Mouse (Mus musculus): ENCODE measurements at regions not wholly inside any gene's neighbourhood (a gene's known extent, or its start where the extent isn't known, plus 50 kb on each side); places are given as distances from the start of the nearest gene placed in this dataset.

DNA sequence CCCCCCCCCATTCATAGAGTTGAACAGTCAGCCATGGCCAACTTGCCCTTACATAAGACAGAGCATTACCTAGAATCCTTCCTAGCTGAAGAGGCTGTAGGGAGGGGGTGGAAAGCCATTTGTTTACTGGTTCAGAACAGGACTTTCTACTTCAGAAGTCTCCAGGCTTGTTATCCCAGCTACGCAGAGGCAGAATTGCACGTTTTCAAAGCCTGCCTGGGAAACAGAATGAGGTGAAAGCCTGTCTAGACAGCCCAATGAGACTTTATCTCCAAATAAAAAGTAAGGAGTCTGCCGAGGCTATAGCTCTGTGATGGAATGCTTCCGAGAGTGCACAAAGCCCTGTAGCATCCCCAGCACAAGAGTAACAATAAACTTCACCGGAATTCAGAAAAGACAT lies 71.1 kb upstream of the Irf2bp2 start:
- H3K9ac ChIP-seq (ENCODE audit: low read depth, low read length): no peak overlapping the region
- WGBS (ENCODE audit: insufficient replicate concordance): 63% methylated on average over 5 of the region's 5 CpGs
- H3K36me3 ChIP-seq (ENCODE audit: control insufficient read depth, insufficient read depth, low read length): no peaks in the 10 kb centered on the region
- H3K27ac ChIP-seq (ENCODE audit: low read depth, low read length): peak overlapping the region; percentile 98; the same call in 1 of the 2 replicates
- H3K27me3 ChIP-seq (ENCODE audit: control insufficient read depth, insufficient read depth, low read length): no peaks in the 10 kb centered on the region
- no peaks in the 10 kb centered on the region for H3K9me3 ChIP-seq (replicated peaks; ENCODE audit: control insufficient read depth, low read length)
- H3K4me1 ChIP-seq (ENCODE audit: control insufficient read depth, insufficient read depth, low read length): peaks cover 70% of the 10 kb centered on the region
- no peak overlapping the region for H3K4me2 ChIP-seq
- no peak overlapping the region for H3K4me3 ChIP-seq (ENCODE audit: low read depth, low read length)
- no peak for ATAC-seq (replicated peaks; ENCODE audit: insufficient number of reproducible peaks, low FRiP score, low TSS enrichment)

DNA sequence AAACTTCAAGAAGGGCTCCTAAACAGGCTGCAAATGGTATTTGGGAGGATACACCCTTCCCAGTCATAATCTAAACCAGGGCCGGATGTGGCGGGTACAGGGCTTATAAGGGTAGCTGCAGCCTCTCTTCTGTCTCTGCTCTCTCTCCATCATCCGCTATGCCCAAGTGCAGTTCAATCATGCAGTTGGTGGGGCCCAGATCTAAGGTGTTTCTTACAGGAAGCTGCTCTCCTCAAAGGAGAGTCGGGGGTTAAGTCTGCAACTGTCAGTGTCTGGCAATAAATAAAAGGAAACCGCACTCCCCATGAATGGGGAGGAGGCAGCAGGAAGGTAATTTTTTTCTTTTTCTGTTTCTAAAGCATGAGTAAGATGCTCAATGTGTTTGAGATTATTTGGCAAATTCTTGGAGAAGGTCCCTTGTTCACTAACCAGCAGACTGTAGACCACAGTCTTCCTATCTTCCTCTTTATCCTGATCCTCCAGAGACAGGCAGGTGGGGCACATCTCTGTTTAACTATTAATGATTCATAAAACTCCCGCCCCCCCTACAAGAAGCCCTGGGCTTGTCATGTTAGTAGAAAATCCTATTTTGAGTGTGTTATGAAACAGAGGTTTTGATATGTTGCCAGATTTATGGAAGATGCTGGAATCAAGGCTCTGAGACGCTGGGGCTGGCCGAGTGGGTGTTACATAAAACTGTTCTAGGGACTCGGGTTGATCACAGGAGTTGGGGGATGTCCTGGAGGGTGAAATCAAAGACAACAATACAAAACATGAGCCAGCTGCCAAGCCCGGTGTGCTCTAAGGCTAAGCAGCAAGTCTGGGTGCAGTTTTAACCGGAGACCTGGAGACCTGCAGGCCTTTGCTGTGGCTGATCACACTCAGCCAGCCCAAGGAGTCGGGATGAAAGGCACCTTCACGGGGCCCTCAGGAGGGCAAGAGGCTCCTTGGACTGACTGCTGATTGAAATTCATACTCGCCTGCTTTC lies 69.3 kb upstream of the Irf2bp2 start:
- no peak for ATAC-seq (replicated peaks; ENCODE audit: insufficient number of reproducible peaks, low FRiP score, low TSS enrichment)
- Histone ChIP-seq H3K27me3 (ENCODE audit: control insufficient read depth, insufficient read depth, low read length) (no peaks in the 10 kb centered on the region), H3K9me3 (replicated peaks; ENCODE audit: control insufficient read depth, low read length) (no peaks in the 10 kb centered on the region), H3K4me1 (ENCODE audit: control insufficient read depth, insufficient read depth, low read length) (peaks cover 64% of the 10 kb centered on the region), H3K4me2 (no peak overlapping the region), H3K9ac (ENCODE audit: low read depth, low read length) (peak overlapping the region; percentile 39; the same call in 1 of the 2 replicates), H3K4me3 (ENCODE audit: low read depth, low read length) (no peak overlapping the region), H3K36me3 (ENCODE audit: control insufficient read depth, insufficient read depth, low read length) (no peaks in the 10 kb centered on the region), H3K27ac (ENCODE audit: low read depth, low read length) (peak overlapping the region; percentile 75)
- WGBS (ENCODE audit: insufficient replicate concordance): 47% methylated on average over 14 of the region's 14 CpGs

DNA sequence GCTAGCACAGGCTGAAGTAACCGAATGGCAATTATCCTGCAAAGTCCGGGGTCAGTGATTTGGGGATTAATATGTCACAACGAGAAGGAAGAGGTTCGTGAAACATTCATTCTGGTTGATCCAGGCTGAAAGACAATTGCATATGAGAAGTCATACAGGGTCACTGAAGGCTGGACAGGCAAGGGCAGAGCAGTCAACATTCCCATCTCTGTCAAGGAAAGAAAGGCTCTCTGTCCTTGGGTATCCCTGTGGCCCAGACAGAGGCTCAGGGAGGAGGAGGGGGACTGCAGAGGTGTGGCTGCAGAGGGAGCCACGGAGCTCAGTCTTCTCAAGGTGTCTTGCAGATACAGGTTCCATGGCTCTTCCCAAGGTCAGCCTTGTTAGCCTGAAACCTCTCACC lies 68.4 kb upstream of the Irf2bp2 start:
- WGBS (ENCODE audit: insufficient replicate concordance): 56% methylated on average over 5 of the region's 5 CpGs
- H3K9ac ChIP-seq (ENCODE audit: low read depth, low read length): peak overlapping the region; percentile 36; the same call in 1 of the 2 replicates
- H3K4me2 ChIP-seq: no peak overlapping the region
- peak overlapping the region; percentile 75 for H3K27ac ChIP-seq (ENCODE audit: low read depth, low read length)
- no peak overlapping the region for H3K4me3 ChIP-seq (ENCODE audit: low read depth, low read length)
- no peaks in the 10 kb centered on the region for H3K9me3 ChIP-seq (replicated peaks; ENCODE audit: control insufficient read depth, low read length)
- no peaks in the 10 kb centered on the region for H3K36me3 ChIP-seq (ENCODE audit: control insufficient read depth, insufficient read depth, low read length)
- H3K4me1 ChIP-seq (ENCODE audit: control insufficient read depth, insufficient read depth, low read length): peaks cover 55% of the 10 kb centered on the region
- ATAC-seq (replicated peaks; ENCODE audit: insufficient number of reproducible peaks, low FRiP score, low TSS enrichment): no peak
- no peaks in the 10 kb centered on the region for H3K27me3 ChIP-seq (ENCODE audit: control insufficient read depth, insufficient read depth, low read length)

- H3K9ac ChIP-seq (ENCODE audit: low read depth, low read length): peak overlapping the region; percentile 55
- no peak overlapping the region for H3K4me3 ChIP-seq (ENCODE audit: low read depth, low read length)
- H3K27ac ChIP-seq (ENCODE audit: low read depth, low read length): peak overlapping the region; percentile 75
- 36% methylated on average over 14 of the region's 14 CpGs for WGBS (ENCODE audit: insufficient replicate concordance)
- ATAC-seq (replicated peaks; ENCODE audit: insufficient number of reproducible peaks, low FRiP score, low TSS enrichment): no peak
- peak overlapping the region; percentile 46 for H3K4me2 ChIP-seq
- no peaks in the 10 kb centered on the region for H3K9me3 ChIP-seq (replicated peaks; ENCODE audit: control insufficient read depth, low read length)
- H3K27me3 ChIP-seq (ENCODE audit: control insufficient read depth, insufficient read depth, low read length): no peaks in the 10 kb centered on the region
- peaks cover 49% of the 10 kb centered on the region for H3K4me1 ChIP-seq (ENCODE audit: control insufficient read depth, insufficient read depth, low read length)
- no peaks in the 10 kb centered on the region for H3K36me3 ChIP-seq (ENCODE audit: control insufficient read depth, insufficient read depth, low read length)
Measured at GRCm38 (mm10) chr8:126661511-126662142, 67.8 kb upstream of the Irf2bp2 start.

DNA sequence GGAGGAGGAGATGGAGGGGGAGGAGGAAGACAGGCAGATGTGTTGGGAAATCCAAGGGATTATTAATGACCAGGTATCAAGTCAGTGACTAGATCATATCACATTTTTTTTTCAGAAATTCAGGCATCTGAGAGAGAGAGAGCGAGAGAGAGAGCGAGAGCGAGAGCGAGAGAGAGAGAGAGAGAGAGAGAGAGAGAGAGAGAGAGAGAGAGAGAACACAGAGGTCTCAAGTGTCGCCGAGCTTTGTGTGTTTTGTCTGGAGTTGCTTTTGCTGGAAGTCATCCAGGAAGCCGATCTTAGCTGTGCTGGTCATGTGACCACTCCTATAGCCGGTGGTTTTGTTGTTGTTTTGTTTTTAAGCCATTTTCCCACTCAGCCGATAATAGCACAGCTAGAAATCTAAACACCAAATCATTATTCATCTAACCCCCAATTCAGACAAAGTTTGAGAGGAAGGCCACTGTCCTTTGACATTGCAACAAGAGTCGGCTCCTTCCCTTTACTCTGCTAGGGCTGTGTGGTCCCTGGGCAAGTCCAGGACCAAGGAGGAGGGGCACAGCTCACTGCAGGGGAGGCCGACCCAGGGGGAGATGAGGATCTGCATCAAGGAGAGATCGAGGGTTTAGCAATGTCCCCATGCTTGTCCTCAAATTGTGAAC lies 67.0 kb upstream of the Irf2bp2 start:
- H3K4me1 ChIP-seq (ENCODE audit: control insufficient read depth, insufficient read depth, low read length): peaks cover 47% of the 10 kb centered on the region
- ATAC-seq (replicated peaks; ENCODE audit: insufficient number of reproducible peaks, low FRiP score, low TSS enrichment): no peak
- no peaks in the 10 kb centered on the region for H3K27me3 ChIP-seq (ENCODE audit: control insufficient read depth, insufficient read depth, low read length)

DNA sequence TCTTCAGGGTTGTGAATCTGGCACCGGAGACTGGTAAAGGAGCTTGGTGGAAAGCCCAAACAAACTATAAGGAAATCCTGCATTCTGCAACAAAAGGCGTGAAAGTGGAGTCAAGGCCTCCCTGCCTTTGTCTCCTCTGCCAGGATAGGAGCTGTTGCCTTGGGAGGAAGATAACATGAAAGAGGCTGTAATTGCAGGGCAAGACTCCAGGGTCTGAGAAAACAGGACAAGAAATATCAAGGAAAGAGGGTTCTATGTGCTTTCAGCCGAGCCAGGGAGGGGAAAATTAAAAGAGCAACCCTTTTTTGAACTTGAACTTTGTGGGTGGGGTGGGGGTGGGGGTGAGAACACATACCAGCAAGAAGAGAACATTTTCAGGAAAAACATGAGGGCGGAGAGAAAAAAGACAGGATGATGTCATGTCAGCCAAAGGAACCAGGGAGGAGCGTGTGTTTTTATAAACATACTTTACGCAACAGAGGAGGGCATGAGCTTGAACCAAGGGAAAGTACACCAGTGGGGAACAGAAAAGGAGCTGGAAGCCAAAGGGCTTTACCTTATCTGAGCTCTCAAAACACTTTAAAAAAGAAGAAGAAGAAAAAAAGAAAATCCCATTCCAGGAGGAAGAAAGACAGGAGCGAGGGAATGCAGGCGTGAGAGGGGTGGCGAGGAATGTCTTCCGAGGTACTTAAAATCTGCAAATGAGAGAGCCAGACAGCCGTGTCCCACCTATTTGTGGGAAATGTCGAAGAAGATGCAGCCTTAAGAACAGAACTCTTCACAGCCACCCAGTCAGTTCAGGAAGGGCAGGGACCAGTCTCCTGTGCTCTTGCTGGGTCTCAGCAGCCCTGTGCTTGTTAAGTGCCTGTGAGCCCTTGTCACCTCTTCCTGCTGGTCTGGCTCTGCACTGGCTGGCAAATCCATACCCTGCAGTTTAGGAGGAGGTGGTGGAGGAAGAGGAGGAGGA lies 66.2 kb upstream of the Irf2bp2 start:
- peaks cover 39% of the 10 kb centered on the region for H3K4me1 ChIP-seq (ENCODE audit: control insufficient read depth, insufficient read depth, low read length)

More for the DNA sequence above, 67.0 kb upstream of the Irf2bp2 start:
- H3K36me3 ChIP-seq (ENCODE audit: control insufficient read depth, insufficient read depth, low read length): no peaks in the 10 kb centered on the region
- peak overlapping the region; percentile 55 for H3K9ac ChIP-seq (ENCODE audit: low read depth, low read length)
- H3K27ac ChIP-seq (ENCODE audit: low read depth, low read length): peak overlapping the region; percentile 75
- H3K9me3 ChIP-seq (replicated peaks; ENCODE audit: control insufficient read depth, low read length): no peaks in the 10 kb centered on the region
- peak overlapping the region; percentile 46 for H3K4me2 ChIP-seq
- peak overlapping the region; percentile 11; the same call in 1 of the 2 replicates for H3K4me3 ChIP-seq (ENCODE audit: low read depth, low read length)
- WGBS (ENCODE audit: insufficient replicate concordance): 21% methylated on average over 12 of the region's 12 CpGs

DNA sequence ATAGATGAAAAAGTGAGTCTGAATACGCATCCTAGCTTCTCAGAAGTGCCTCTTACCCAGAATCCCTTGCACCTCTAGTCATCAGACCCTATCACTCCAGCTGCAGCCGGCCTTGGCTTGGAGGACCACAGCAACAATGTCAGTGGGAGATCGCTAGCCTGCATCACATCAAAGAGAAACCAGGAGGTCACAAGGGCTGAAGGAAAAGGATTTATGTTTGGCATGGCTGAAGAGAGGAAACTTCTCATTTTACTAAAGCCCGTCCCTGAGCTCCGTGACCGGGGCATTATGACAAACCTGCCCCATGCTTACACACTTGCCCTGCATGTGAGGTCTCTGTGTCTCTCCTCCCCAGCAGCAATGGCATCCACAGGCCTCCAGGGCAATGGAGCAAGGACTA lies 63.8 kb upstream of the Irf2bp2 start:
- no peaks in the 10 kb centered on the region for H3K36me3 ChIP-seq (ENCODE audit: control insufficient read depth, insufficient read depth, low read length)
- H3K27me3 ChIP-seq (ENCODE audit: control insufficient read depth, insufficient read depth, low read length): no peaks in the 10 kb centered on the region
- H3K9ac ChIP-seq (ENCODE audit: low read depth, low read length): no peak overlapping the region
- 74% methylated on average over 6 of the region's 6 CpGs for WGBS (ENCODE audit: insufficient replicate concordance)
- no peak overlapping the region for H3K27ac ChIP-seq (ENCODE audit: low read depth, low read length)
- no peak overlapping the region for H3K4me2 ChIP-seq
- no peaks in the 10 kb centered on the region for H3K9me3 ChIP-seq (replicated peaks; ENCODE audit: control insufficient read depth, low read length)
- ATAC-seq (replicated peaks; ENCODE audit: insufficient number of reproducible peaks, low FRiP score, low TSS enrichment): no peak
- peaks cover 26% of the 10 kb centered on the region for H3K4me1 ChIP-seq (ENCODE audit: control insufficient read depth, insufficient read depth, low read length)
- no peak overlapping the region for H3K4me3 ChIP-seq (ENCODE audit: low read depth, low read length)

More for the DNA sequence above, 66.2 kb upstream of the Irf2bp2 start:
- Histone ChIP-seq H3K4me3 (ENCODE audit: low read depth, low read length) (peak overlapping the region; percentile 11; the same call in 1 of the 2 replicates), H3K9me3 (replicated peaks; ENCODE audit: control insufficient read depth, low read length) (no peaks in the 10 kb centered on the region), H3K27ac (ENCODE audit: low read depth, low read length) (peak overlapping the region; percentile 75), H3K9ac (ENCODE audit: low read depth, low read length) (peak overlapping the region; percentile 0), H3K27me3 (ENCODE audit: control insufficient read depth, insufficient read depth, low read length) (no peaks in the 10 kb centered on the region), H3K36me3 (ENCODE audit: control insufficient read depth, insufficient read depth, low read length) (no peaks in the 10 kb centered on the region), H3K4me2 (peak overlapping the region; percentile 46)
- no peak for ATAC-seq (replicated peaks; ENCODE audit: insufficient number of reproducible peaks, low FRiP score, low TSS enrichment)
- WGBS (ENCODE audit: insufficient replicate concordance): 26% methylated on average over 12 of the region's 12 CpGs
